Mouse (Mus musculus): ENCODE data around the gene Hist1h3e.
A peak's percentile ranks its signal among the peaks of the same experiment; 100 is the strongest.
"Not testable (repeated sequence)": the region's sequence is repeated elsewhere in the genome, so short reads cannot be mapped to it uniquely, and the experiment has no call there.

The Hist1h3e gene

DNA sequence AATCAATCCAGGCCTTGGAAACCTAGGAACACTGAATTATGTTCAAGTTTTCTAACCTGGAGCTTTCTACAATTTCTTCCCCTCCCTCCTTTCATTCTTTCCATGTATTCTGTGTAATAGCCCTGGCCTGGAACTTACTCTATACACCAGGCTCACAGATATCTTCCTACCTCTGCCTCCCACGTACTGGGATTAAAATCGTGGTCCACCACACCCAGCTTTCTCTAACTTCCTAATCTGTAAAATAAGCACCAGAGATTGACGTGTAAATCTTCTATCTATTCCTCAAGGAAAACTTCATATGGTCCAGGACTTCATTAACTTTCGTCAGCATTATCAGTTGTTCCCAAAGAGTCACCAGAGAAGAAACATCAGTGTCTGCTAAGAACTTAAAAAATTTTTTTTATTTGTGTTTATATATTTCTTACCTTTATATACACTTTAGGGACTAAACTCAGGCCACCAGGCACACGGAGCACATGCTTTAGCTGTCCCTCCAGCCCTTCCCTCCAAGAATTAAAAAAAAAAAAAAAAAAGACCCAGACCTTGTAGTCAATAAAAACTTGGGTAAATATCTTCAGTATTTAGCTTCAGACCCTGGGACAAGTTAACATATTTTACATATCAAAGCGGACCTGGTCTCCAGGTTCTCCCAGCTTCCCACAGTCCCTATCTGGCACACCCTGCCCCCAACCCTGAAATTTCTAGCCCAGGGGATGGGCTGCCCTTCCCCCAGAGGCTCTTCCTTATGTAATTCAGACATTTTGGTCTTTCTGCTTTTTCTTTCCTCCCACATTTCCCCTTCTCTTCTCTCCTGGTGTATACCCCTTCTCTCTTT is 20.3 kb upstream of the Hist1h3e start:
- DNase-seq = peak; percentile 40

DNA sequence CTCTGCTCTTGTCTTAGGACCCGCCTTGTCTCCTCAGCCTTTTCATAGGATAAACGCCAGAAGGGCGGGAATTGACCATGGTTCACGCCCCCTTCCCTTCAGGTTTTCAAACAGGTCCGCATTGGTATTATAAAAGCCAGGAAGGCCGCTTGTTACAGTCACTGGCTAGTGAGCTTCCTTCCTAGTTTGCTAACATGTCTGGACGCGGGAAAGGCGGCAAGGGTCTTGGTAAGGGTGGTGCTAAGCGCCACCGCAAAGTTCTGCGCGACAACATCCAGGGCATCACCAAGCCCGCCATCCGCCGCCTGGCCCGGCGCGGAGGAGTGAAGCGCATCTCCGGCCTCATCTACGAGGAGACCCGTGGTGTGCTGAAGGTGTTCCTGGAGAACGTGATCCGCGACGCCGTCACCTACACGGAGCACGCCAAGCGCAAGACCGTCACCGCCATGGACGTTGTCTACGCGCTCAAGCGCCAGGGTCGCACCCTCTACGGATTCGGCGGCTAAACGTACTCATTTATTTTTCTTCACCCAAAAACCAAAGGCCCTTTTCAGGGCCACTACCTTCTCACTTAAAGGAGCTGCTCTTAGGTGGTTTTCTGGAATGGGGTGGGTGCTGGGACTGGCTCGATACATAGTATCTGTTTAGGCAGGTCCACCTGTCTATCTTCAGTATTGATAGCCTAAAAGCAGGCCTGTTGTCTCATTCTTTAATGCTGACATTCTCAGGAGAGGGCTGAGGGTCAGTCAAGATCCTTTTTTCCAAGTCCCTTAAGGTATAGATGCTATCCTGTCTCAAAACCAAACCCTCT is 19.4 kb upstream of the Hist1h3e start, which contains the start of gene Hist1h4d:
TSS of gene Hist1h4d (plus strand) at position 191 of the 811 bp plus-strand sequence.
- DNase-seq = peak; percentile 99

DNA sequence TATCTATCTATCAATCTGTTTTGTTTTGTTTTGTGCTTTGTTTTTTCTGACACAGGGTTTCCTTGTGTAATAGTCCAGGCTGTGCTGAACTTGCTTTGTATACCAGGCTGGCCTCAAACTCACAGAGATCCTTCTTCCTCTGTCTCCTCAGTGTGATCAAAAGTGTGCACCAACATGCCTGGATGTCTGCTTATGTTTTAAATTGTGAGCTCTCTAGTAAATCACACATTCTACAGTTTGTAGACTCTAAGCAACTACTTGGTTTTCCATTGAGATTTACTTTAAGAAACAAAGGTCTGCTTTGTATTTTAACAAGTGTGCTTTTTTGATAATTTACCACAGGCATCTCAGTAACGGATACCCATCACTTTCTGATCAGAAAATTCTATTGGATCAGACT is 15.7 kb upstream of the Hist1h3e start:
- DNase-seq = no peak

DNA sequence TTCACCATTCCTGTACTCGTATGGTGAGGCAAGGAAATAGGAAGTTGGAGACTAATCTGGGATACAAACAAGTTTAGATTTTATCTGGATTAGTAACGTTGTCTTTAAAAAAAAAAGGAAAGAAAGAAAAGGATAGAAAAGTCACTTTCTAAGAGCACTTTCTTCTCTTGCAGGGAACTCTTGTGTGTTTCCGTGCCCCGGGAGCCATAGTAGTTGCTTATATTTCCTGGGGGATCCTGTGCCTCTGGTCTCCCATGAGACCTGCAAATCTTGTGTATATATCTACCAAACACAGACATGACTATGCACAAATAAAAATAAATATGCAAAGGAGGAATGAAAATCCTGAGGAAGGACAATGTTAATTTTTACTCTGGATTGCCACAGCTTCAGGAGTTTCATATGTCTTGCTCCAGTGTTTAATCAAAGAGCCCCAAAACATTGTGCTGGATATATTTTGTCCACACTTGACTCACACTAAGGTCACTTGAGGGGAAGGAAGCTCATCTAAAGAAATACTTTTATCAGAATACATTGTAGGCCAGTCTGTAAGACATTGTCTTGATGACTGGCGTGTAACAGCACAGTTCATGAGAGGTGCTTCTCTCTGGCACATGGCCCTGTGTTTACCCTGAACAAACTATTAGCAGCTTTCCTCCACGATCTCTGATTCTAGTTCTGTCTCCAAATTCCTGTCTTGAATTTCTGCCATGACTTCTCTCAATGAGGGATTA is 14.9 kb upstream of the Hist1h3e start:
- no peak for DNase-seq

DNA sequence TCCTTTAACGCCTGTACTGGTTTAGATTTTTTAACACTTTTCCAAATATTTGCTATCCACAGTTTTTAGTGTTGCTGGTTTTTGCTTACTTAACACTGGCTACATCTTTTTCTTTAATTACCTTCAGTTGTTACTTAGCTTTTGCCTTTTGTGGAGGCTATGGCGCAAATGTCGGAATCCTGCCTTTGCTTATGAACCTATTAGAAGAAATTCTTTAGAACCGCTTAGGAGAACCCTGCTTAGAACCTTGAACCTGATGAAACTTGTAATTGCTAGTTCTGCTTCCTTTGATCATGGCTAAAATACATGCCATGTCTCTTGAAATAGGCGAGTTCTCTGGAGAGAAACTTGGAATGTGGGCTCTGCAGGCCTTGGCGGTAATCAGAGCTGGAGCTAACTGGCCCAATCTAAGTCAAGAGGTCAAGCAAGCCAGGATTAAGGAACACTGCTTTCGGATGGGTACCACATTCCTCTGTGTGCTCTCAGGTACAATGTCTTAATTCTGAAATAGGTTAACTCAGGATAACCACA is 14.2 kb upstream of the Hist1h3e start:
- DNase-seq = no peak

DNA sequence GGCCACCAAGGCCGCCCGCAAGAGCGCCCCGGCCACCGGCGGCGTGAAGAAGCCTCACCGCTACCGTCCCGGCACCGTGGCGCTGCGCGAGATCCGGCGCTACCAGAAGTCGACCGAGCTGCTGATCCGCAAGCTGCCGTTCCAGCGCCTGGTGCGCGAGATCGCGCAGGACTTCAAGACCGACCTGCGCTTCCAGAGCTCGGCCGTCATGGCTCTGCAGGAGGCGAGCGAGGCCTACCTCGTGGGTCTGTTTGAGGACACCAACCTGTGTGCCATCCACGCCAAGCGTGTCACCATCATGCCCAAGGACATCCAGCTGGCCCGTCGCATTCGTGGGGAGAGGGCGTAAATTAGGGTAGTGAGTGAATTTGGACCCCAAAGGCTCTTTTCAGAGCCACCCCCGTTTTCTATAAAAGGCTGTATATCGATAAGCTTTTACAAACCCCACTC is 13.7 kb upstream of the Hist1h3e start:
- not testable (repeated sequence) for DNase-seq

DNA sequence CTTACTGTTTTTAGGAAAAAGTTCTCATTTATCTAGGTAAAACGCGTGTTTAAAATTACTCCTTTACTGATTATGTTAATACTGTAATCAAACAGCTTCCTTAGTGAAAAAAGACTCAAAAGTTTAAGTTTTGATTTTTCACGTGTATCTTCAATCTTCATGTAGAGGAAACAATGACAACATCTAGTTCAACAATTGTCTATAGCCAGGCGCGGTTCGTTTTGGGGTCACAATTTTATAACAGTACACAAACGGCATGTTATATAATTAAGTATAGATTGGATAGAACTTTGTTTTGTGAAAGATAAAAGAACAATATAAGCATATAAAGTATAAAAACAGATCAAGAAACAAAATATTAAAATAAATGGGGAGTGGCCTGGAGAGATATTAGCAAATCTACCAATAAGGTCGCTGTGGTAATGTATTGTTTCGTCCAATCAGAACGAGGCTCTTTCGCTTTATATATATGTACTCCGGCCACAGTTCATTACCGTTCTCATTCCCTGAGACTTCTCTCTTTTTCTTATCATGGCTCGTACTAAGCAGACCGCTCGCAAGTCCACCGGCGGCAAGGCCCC is 13.2 kb upstream of the Hist1h3e start, which contains the start of gene Hist1h3d:
TSS of gene Hist1h3d (plus strand) at position 493 of the 581 bp plus-strand sequence.
- peak; percentile 53 for DNase-seq

DNA sequence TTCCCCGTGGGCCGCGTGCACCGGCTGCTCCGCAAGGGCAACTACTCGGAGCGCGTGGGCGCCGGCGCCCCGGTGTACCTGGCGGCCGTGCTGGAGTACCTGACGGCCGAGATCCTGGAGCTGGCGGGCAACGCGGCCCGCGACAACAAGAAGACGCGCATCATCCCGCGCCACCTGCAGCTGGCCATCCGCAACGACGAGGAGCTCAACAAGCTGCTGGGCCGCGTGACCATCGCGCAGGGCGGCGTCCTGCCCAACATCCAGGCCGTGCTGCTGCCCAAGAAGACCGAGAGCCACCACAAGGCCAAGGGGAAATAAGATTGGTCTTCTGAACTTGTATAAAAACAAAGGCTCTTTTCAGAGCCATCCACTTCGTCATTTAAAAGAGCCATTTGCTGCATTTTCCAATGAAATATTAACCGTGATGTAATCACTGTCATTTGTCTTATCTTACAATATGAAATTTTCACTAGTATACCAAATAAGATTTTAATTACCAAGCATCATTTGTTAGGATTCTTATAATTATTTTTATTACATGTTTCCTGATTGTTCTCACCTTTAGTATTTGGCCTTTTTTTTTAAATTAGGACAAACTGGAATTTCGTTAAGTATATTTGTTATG is 12.5 kb upstream of the Hist1h3e start:
- DNase-seq = not testable (repeated sequence)

DNA sequence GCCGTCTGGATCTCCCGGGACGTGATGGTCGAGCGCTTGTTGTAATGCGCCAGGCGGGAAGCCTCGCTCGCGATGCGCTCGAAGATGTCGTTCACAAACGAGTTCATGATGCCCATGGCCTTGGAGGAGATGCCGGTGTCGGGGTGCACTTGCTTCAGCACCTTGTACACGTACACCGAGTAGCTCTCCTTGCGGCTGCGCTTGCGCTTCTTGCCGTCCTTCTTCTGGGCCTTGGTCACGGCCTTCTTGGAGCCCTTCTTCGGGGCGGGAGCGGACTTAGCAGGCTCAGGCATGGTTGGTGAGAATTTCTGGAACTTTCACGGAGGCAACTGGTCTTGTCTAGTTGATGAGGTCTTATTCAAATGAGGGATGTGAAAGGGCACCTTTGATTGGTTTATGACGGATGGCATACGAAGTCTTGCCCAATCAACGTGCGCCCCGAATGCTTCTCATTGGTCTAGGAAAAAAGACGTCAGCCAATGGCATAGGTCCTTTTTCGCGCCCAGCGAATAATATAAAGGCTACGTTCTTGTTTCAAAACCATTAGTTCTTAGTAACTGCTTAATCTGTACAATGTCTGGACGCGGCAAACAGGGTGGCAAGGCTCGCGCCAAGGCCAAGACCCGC is 11.8 kb upstream of the Hist1h3e start, which contains the start of the genes Hist1h2bf and Hist1h2ad:
TSS of gene Hist1h2bf (minus strand) at position 299 of the 627 bp plus-strand sequence.
TSS of gene Hist1h2ad (plus strand) at position 484 of the 627 bp plus-strand sequence.
- DNase-seq = peak; percentile 89

DNA sequence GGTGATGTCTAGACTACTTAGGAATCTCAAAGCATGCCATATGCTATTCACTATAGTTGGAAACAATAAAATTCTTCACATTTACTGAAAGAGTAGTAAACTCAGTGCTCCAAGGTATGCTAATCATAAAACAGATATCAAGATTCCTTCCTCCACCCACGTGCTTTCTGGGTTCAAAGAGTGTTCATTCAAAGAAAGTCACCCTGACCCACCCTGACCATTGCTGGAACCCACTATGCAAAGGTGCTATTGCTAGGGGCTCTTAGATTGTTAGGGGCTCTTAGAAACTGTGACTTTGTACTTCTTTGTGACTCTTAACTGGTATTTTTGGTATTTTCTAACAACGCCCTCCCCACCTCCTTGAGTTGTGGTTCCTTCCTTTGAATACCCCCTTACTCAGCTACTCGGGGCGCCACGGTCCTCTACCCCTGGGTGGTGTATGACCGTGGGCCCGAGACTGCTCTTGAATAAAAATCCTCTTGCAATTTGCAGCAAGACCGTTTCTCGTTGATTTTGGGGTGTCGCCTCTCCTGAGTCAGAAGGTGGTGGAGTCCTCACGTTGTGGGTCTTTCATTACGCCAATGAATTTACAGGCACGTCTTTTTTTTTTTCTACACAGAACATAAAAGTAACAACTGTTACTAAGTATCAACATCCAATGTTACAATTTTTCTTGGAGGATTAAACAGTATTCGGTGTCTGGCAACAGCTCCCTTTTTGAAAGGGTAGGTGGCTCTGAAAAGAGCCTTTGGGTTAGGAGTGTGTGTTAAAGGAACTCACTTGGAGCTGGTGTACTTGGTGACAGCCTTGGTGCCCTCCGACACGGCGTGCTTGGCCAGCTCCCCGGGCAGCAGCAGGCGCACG is 11.1 kb upstream of the Hist1h3e start:
- DNase-seq = not testable (repeated sequence)

DNA sequence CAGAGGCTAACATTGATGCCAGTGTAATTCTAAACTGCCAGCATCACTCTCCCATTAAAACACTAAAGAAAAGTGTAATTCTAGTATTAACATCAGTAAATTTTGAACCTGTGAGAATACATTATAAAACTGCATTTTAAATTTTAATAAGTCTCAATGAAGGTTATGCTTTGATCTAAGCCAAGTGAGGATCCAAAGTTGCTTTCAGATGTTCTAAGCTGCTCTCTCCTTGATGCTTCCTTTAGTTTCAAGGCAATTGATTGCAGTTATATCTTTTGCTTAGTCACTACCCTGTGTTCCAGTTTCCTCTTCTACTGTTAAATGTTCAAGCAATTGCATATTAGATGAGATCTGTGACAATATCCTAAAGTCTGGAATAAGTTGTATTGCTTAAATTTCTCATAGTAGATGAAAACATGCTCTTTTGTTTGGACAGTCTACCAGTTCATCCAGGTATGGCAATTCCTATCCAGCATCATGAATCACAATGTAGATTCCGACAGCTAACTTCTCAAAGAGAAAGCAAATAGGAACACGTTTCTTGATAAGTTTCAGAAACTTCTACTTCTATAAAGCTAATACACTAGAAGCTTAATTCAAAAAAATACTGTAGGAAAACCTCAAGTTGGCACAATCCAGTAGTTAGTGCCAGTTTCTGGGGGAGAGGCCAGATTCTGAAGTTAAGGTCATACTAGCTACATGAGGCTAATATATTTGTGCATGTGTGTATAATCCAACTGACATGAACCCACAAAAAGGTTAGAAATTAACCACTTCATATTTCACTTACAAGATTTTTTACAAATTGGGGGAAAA is 10.3 kb upstream of the Hist1h3e start:
- no peak for DNase-seq

DNA sequence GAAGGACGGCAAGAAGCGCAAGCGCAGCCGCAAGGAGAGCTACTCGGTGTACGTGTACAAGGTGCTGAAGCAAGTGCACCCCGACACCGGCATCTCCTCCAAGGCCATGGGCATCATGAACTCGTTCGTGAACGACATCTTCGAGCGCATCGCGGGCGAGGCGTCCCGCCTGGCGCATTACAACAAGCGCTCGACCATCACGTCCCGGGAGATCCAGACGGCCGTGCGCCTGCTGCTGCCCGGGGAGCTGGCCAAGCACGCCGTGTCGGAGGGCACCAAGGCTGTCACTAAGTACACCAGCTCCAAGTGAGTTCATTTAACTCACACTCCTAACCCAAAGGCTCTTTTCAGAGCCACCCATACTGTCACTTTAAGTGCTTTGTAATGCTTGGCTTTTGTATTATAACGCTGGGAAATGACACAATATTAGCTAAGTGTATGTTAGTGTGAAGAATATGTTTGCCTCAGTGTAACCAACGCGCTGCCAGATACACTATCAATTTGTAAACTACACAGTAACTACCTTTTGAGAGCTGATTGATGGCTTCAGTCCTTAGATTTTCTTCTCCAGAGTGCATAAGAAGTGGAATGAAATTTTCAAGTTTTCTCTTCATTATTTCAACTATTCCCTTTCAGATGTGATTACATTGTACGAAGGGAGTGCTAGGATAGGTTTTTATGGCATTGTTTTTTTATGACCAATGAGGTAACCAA is 9.5 kb upstream of the Hist1h3e start:
- DNase-seq = not testable (repeated sequence)

DNA sequence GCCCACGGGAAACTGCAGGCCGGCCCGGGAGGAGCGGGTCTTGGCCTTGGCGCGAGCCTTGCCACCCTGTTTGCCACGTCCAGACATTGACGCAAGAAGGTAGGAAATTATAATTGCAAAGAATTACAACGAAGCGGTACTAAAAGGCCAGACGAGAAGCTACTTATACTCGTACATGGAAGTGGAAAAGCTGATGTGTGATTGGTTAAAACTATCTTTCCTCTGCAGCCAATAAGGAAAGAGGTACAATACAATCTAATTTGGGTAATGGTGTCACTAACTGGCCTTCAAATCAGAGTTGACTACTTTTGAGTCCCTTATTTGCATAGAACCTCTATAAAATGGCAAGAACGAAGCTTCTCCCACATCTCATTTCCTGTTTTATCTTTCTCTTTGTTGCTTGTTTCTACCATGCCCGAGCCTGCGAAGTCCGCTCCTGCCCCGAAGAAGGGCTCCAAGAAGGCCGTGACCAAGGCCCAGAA is 8.9 kb upstream of the Hist1h3e start, which contains the start of the genes Hist1h2ae and Hist1h2bg:
TSS of gene Hist1h2ae (minus strand) at position 199 of the 482 bp plus-strand sequence.
TSS of gene Hist1h2bg (plus strand) at position 375 of the 482 bp plus-strand sequence.
- DNase-seq = peak; percentile 87

DNA sequence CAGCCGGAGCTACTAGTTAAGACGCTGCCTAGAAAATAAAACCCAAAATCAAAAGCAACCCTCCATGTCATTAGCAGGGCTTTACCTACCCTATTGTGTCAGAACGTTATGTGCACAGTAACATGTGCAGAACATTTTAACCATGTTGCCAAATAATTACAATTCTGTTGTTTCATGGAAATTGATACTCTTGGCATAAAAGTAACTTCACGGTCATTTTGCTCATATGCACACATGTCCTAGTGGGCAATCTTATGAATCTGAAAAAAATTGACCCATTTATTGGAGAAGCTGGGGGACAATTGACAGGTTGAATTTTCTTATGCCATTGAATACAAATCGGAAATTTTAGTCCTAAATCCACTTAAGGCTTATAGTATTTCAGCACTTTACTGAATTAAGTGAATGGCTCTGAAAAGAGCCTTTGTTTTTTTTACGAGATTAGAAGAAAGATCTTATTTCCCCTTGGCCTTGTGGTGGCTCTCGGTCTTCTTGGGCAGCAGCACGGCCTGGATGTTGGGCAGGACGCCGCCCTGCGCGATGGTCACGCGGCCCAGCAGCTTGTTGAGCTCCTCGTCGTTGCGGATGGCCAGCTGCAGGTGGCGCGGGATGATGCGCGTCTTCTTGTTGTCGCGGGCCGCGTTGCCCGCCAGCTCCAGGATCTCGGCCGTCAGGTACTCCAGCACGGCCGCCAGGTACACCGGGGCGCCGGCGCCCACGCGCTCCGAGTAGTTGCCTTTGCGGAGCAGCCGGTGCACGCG is 8.3 kb upstream of the Hist1h3e start:
- not testable (repeated sequence) for DNase-seq

DNA sequence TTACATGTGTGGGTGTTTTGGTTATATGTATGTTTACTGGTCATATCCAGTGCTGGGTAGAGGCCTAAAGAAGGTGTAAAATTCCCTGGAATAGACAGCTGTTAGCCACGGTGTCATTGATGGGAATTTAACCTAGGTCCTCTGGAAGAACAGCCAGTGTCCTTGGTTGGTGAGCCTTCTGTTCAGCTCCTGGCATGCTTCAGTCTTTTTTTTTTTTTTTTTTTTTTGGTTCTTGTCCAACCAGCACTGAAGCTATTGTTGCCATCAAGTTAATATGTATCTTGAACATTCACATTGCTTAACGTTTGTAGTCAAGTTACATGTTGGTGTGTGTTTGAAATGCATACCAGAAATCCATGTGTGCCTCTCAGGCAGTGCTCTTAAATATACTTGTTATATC is 2.3 kb upstream of the Hist1h3e start:
- DNase-seq = no peak

DNA sequence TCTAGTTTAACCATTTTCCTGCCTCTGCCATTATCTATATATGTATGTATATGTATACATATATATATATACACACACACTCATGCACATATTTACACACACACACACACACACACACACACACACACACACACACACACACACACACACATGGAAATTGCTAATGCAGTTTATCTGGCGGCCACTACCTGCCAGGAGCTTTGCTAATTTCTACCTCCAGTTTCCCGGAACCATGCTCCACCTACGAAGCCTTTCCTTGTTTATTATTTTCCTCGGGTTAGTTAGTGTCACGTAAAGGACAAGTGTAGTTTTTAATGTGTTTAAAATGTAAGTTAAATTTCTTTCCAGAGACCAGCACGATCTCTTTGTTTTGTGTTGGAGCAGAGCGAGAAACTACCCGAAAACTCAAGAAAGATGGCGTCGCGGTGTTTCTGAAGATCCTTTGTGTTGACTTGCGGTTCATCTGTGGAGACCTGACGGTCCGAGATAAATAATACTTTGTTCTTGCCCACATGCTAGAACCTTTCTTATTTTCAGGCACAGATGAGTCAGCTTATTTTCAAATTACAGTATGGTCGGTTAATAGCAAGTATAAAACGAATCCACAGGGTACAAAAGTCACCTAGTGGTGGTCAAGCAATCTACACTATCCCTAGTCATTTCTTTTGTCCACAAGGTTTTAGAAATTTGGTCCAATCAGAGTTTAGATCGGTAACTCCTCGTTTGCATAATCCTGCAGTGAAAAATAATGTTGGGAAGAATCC is 712 bp upstream of the Hist1h3e start:
- DNase-seq = peak; percentile 80

DNA sequence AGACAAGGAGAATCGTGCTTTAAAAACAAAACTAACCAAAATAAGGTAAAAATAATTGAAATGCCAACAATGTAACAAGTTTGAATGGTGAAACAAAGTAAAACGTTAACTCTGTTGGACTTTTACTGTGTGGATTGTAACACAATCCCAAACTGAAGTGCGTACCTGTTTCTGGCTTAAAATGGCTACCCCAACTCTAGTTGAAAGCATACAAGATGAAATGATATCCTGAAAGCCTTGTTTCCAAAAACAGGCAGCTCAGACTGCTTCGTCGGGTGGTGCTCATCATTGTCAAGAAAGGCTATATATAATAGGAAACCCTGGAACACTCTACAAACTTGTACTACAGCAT is 662 bp downstream of the Hist1h3e start:
- DNase-seq = not testable (repeated sequence)
